Mouse (Mus musculus) midbrain, embryonic 12.5 days (tissue): ENCODE data around the gene Ovgp1. TPM values are rescaled to one million over a fixed set of nuclear protein-coding genes. Genes with fewer than 3 reads are reported as not detected.
"Not testable (repeated sequence)": the region's sequence is repeated elsewhere in the genome, so short reads cannot be mapped to it uniquely, and the experiment has no call there.

Experiments
- ATAC-seq: fragments of 200-750 bp; cut with Nextera tagmentation; 2 replicates; pipeline ENCODE4 v1.8.0; 2017; ENCODE audit warnings: low read depth, moderate TSS enrichment, moderate library complexity; ENCODE audit not compliant: low FRiP score
- H3K27ac ChIP-seq: fragments of 300-500 bp; sonication (generic); replicated peaks from 2 replicates; pipeline ENCODE4 v1.5.1; 2016; ENCODE audit warnings: mild to moderate bottlenecking
- H3K27me3 ChIP-seq: fragments of 300-500 bp; sonication (generic); 2 replicates; pipeline ENCODE4 v1.6.1; 2016; ENCODE audit warnings: mild to moderate bottlenecking
- H3K36me3 ChIP-seq: fragments of 300-500 bp; sonication (generic); 2 replicates; pipeline ENCODE4 v1.6.1; 2016
- H3K4me1 ChIP-seq: fragments of 300-500 bp; sonication (generic); 2 replicates; pipeline ENCODE4 v1.6.1; 2016
- H3K4me2 ChIP-seq: fragments of 300-500 bp; sonication (generic); replicated peaks from 2 replicates; pipeline ENCODE4 v1.6.1; 2016; ENCODE audit warnings: mild to moderate bottlenecking, moderate library complexity
- H3K4me3 ChIP-seq: fragments of 300-500 bp; sonication (generic); 2 replicates; pipeline ENCODE4 v1.5.1; 2016; ENCODE audit warnings: mild to moderate bottlenecking
- H3K9ac ChIP-seq: fragments of 300-500 bp; sonication (generic); replicated peaks from 2 replicates; pipeline ENCODE4 v1.6.1; 2016; ENCODE audit warnings: mild to moderate bottlenecking, moderate library complexity
- H3K9me3 ChIP-seq: fragments of 300-500 bp; sonication (generic); 2 replicates; pipeline ENCODE4 v1.6.1; 2016; ENCODE audit warnings: mild to moderate bottlenecking
- WGBS: fragments of 180-500 bp; shearing (Covaris S2); methylation state at CpG from one replicate; pipeline ENCODE4 v1.1.7; 2016; 5-methylcytosine and 5-hydroxymethylcytosine counted together
- polyA plus RNA-seq: library from polyadenylated mRNA; unstranded; fragments of >200 nt; fragmentation: Nextera tagmentation; extraction: Ambion mirVana; gene quantifications from 2 replicates; pipeline ENCODE4 v1.2.1, GENCODE M21; 2016

Gene Ovgp1
- polyA plus RNA-seq, 1 experiment from 2014 or later: 3.5 TPM

GRCm38 (mm10) chr3:105957235-105957634 lies 16.3 kb upstream of the Ovgp1 start:
- no peak for ATAC-seq
- no peak overlapping the region for H3K27ac ChIP-seq
- H3K9ac ChIP-seq: no peak overlapping the region
- WGBS: 93% methylated on average over 1 of the region's 1 CpGs
- no peaks in the 10 kb centered on the region for H3K27me3 ChIP-seq
- H3K4me1 ChIP-seq: peaks cover 22% of the 10 kb centered on the region
- peak overlapping the region; percentile 69; the same call in 1 of the 2 replicates for H3K4me2 ChIP-seq
- H3K36me3 ChIP-seq: peaks cover 44% of the 10 kb centered on the region
- H3K9me3 ChIP-seq: no peaks in the 10 kb centered on the region
- no peak overlapping the region for H3K4me3 ChIP-seq

GRCm38 (mm10) chr3:105958204-105958603 lies 15.3 kb upstream of the Ovgp1 start:
- no peaks in the 10 kb centered on the region for H3K27me3 ChIP-seq
- peak overlapping the region; percentile 69 for H3K4me2 ChIP-seq
- H3K27ac ChIP-seq: no peak overlapping the region
- H3K4me1 ChIP-seq: peaks cover 22% of the 10 kb centered on the region
- H3K9ac ChIP-seq: peak overlapping the region; percentile 93
- H3K36me3 ChIP-seq: peaks cover 44% of the 10 kb centered on the region
- ATAC-seq: no peak
- WGBS: 38% methylated on average over 5 of the region's 5 CpGs
- H3K9me3 ChIP-seq: no peaks in the 10 kb centered on the region
- H3K4me3 ChIP-seq: peak overlapping the region; percentile 76

- peaks cover 22% of the 10 kb centered on the region for H3K4me1 ChIP-seq
- peak within 1 kb of the TSS; percentile 88 for H3K27ac ChIP-seq
- no peaks in the 10 kb centered on the region for H3K27me3 ChIP-seq
- ATAC-seq: peak; percentile 98
- no peaks in the 10 kb centered on the region for H3K9me3 ChIP-seq
- peaks cover 47% of the 10 kb centered on the region for H3K36me3 ChIP-seq
- peak within 1 kb of the TSS; percentile 88 for H3K4me2 ChIP-seq
- peak within 1 kb of the TSS; percentile 93 for H3K9ac ChIP-seq
- H3K4me3 ChIP-seq: peak within 1 kb of the TSS; percentile 76
- WGBS: under 1% methylated on average over 52 of the region's 52 CpGs
Measured at GRCm38 (mm10) chr3:105958974-105959580, 14.4 kb upstream of the Ovgp1 start, which contains the start of gene Wdr77. Wdr77 (plus strand) TSS chr3:105959369.

- under 1% methylated on average over 26 of the region's 26 CpGs for WGBS
Measured at GRCm38 (mm10) chr3:105959585-105959984, 13.9 kb upstream of the Ovgp1 start.

GRCm38 (mm10) chr3:105959999-105960398 lies 13.5 kb upstream of the Ovgp1 start, which contains the start of gene Atp5f1:
Atp5f1 (minus strand) TSS chr3:105960099.
- Histone ChIP-seq H3K4me1 (peaks cover 22% of the 10 kb centered on the region), H3K4me3 (peak within 1 kb of the TSS; percentile 76), H3K27ac (peak within 1 kb of the TSS; percentile 88), H3K27me3 (no peaks in the 10 kb centered on the region), H3K9me3 (no peaks in the 10 kb centered on the region), H3K4me2 (peak within 1 kb of the TSS; percentile 88), H3K36me3 (peaks cover 50% of the 10 kb centered on the region), H3K9ac (peak within 1 kb of the TSS; percentile 93)
- 9% methylated on average over 6 of the region's 6 CpGs for WGBS
- no peak for ATAC-seq

More at GRCm38 (mm10) chr3:105959585-105959984, 13.9 kb upstream of the Ovgp1 start:
- Histone ChIP-seq H3K4me3 (peak overlapping the region; percentile 76), H3K9me3 (no peaks in the 10 kb centered on the region), H3K9ac (peak overlapping the region; percentile 87), H3K36me3 (peaks cover 49% of the 10 kb centered on the region), H3K4me2 (peak overlapping the region; percentile 88), H3K27me3 (no peaks in the 10 kb centered on the region), H3K4me1 (peaks cover 22% of the 10 kb centered on the region), H3K27ac (peak overlapping the region; percentile 66)
- peak; percentile 83 for ATAC-seq

GRCm38 (mm10) chr3:105960700-105961099 lies 12.8 kb upstream of the Ovgp1 start:
- no peak for ATAC-seq
- WGBS: 95% methylated on average over 2 of the region's 2 CpGs

GRCm38 (mm10) chr3:105971831-105972446 lies 1.6 kb upstream of the Ovgp1 start:
- Histone ChIP-seq H3K9ac (no peak overlapping the region), H3K4me2 (no peak overlapping the region), H3K9me3 (no peaks in the 10 kb centered on the region), H3K36me3 (peaks cover 38% of the 10 kb centered on the region), H3K27ac (no peak overlapping the region), H3K4me3 (no peak overlapping the region), H3K4me1 (no peaks in the 10 kb centered on the region), H3K27me3 (no peaks in the 10 kb centered on the region)
- WGBS: 81% methylated on average over 5 of the region's 5 CpGs
- no peak for ATAC-seq

More at GRCm38 (mm10) chr3:105960700-105961099, 12.8 kb upstream of the Ovgp1 start:
- H3K4me3 ChIP-seq: peak overlapping the region; percentile 76
- H3K9ac ChIP-seq: no peak overlapping the region
- no peaks in the 10 kb centered on the region for H3K9me3 ChIP-seq
- no peaks in the 10 kb centered on the region for H3K27me3 ChIP-seq
- H3K27ac ChIP-seq: no peak overlapping the region
- H3K36me3 ChIP-seq: peaks cover 56% of the 10 kb centered on the region
- H3K4me2 ChIP-seq: peak overlapping the region; percentile 88; the same call in 1 of the 2 replicates
- peaks cover 22% of the 10 kb centered on the region for H3K4me1 ChIP-seq

- ATAC-seq: no peak
- H3K4me3 ChIP-seq: no peak overlapping the region
- no peaks in the 10 kb centered on the region for H3K9me3 ChIP-seq
- H3K4me1 ChIP-seq: no peaks in the 10 kb centered on the region
- WGBS: 81% methylated on average over 2 of the region's 2 CpGs
- H3K27ac ChIP-seq: no peak overlapping the region
- no peak overlapping the region for H3K4me2 ChIP-seq
- H3K36me3 ChIP-seq: peaks cover 16% of the 10 kb centered on the region
- H3K9ac ChIP-seq: no peak overlapping the region
- no peaks in the 10 kb centered on the region for H3K27me3 ChIP-seq
Measured at GRCm38 (mm10) chr3:105974174-105974573, 663 bp downstream of the Ovgp1 start.

- 49% methylated on average over 5 of the region's 5 CpGs for whole genome bisulfite sequencing
Measured at GRCm38 (mm10) chr3:105989611-105990010, 16.1 kb downstream of the Ovgp1 start.

GRCm38 (mm10) chr3:105991653-105992283 lies 18.3 kb downstream of the Ovgp1 start:
- peak; percentile 38; the same call in 1 of the 2 replicates for ATAC-seq
- Histone ChIP-seq H3K4me3 (no peak overlapping the region), H3K9me3 (no peaks in the 10 kb centered on the region), H3K27ac (no peak overlapping the region), H3K36me3 (no peaks in the 10 kb centered on the region), H3K9ac (no peak overlapping the region), H3K4me2 (no peak overlapping the region), H3K4me1 (no peaks in the 10 kb centered on the region), H3K27me3 (no peaks in the 10 kb centered on the region)
- WGBS: 33% methylated on average over 4 of the region's 4 CpGs

More at GRCm38 (mm10) chr3:105989611-105990010, 16.1 kb downstream of the Ovgp1 start:
- not testable (repeated sequence) for H3K4me1 ChIP-seq, H3K4me3 ChIP-seq, H3K27ac ChIP-seq, H3K36me3 ChIP-seq, H3K9ac ChIP-seq, H3K4me2 ChIP-seq, H3K9me3 ChIP-seq, H3K27me3 ChIP-seq, ATAC-seq

GRCm38 (mm10) chr3:105994730-105995129 lies 21.2 kb downstream of the Ovgp1 start:
- Histone ChIP-seq H3K4me3 (no peak overlapping the region), H3K27ac (no peak overlapping the region), H3K4me2 (no peak overlapping the region), H3K9ac (no peak overlapping the region), H3K9me3 (no peaks in the 10 kb centered on the region), H3K4me1 (no peaks in the 10 kb centered on the region), H3K27me3 (no peaks in the 10 kb centered on the region), H3K36me3 (no peaks in the 10 kb centered on the region)
- 81% methylated on average over 2 of the region's 2 CpGs for WGBS
- ATAC-seq: no peak
